Mouse (Mus musculus) heart, embryonic 12.5 days (tissue): ENCODE results near the gene Tert. TPM values are rescaled to one million over a fixed set of nuclear protein-coding genes. Genes with fewer than 3 reads are reported as not detected.
A peak's percentile ranks its signal among the peaks of the same experiment; 100 is the strongest.

Experiments
- ATAC-seq: fragments of 200-750 bp; cut with Nextera tagmentation; 2 replicates; pipeline ENCODE4 v1.8.0; 2017; ENCODE audit warnings: moderate TSS enrichment, moderate library complexity; ENCODE audit not compliant: insufficient number of reproducible peaks, low FRiP score
- H3K27ac ChIP-seq: fragments of 300-500 bp; sonication (generic); 2 replicates; pipeline ENCODE4 v1.5.1; 2016; ENCODE audit warnings: mild to moderate bottlenecking, moderate library complexity; ENCODE audit not compliant: poor library complexity, severe bottlenecking
- H3K27me3 ChIP-seq: fragments of 300-500 bp; sonication (generic); replicated peaks from 2 replicates; pipeline ENCODE4 v1.6.1; 2016; ENCODE audit warnings: mild to moderate bottlenecking, moderate library complexity
- H3K36me3 ChIP-seq: fragments of 300-500 bp; sonication (generic); 2 replicates; pipeline ENCODE4 v1.6.1; 2016; ENCODE audit warnings: mild to moderate bottlenecking, moderate library complexity
- H3K4me1 ChIP-seq: fragments of 300-500 bp; sonication (generic); replicated peaks from 2 replicates; pipeline ENCODE4 v1.6.1; 2016; ENCODE audit warnings: mild to moderate bottlenecking
- H3K4me2 ChIP-seq: fragments of 300-500 bp; sonication (generic); 2 replicates; pipeline ENCODE4 v1.6.1; 2016; ENCODE audit warnings: mild to moderate bottlenecking, moderate library complexity
- H3K4me3 ChIP-seq: fragments of 300-500 bp; sonication (generic); 2 replicates; pipeline ENCODE4 v1.5.1; 2016; ENCODE audit warnings: mild to moderate bottlenecking
- H3K9ac ChIP-seq: fragments of 300-500 bp; sonication (generic); 2 replicates; pipeline ENCODE4 v1.6.1; 2016; ENCODE audit warnings: mild to moderate bottlenecking, moderate library complexity
- H3K9me3 ChIP-seq: fragments of 300-500 bp; sonication (generic); replicated peaks from 2 replicates; pipeline ENCODE4 v1.6.1; 2016; ENCODE audit warnings: mild to moderate bottlenecking, moderate library complexity
- WGBS: fragments of 180-500 bp; shearing (Covaris S2); methylation state at CpG from one replicate; pipeline ENCODE4 v1.1.7; 2016; 5-methylcytosine and 5-hydroxymethylcytosine counted together
- polyA plus RNA-seq: library from polyadenylated mRNA; unstranded; fragments of >200 nt; fragmentation: Nextera tagmentation; extraction: Ambion mirVana; gene quantifications from 2 replicates; pipeline ENCODE4 v1.2.1, GENCODE M21; 2016

Tert gene
- polyA plus RNA-seq, 1 experiment from 2014 or later: 2.9 TPM

DNA sequence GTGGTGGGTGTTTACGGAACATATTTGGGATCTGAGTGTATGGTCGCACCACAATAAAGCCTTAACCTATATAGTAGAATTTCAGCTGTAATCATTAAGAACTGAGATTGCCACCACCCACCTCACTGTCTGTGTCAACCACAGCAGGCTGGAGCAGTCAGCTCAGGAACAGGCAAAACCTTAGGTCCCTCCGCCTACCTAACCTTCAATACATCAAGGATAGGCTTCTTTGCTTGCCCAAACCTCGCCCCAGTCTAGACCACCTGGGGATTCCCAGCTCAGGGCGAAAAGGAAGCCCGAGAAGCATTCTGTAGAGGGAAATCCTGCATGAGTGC, 334 bp upstream of the Tert start:
- ATAC-seq: peak; percentile 4; the same call in 1 of the 2 replicates
- peak overlapping the region; percentile 97 for H3K4me2 ChIP-seq

DNA sequence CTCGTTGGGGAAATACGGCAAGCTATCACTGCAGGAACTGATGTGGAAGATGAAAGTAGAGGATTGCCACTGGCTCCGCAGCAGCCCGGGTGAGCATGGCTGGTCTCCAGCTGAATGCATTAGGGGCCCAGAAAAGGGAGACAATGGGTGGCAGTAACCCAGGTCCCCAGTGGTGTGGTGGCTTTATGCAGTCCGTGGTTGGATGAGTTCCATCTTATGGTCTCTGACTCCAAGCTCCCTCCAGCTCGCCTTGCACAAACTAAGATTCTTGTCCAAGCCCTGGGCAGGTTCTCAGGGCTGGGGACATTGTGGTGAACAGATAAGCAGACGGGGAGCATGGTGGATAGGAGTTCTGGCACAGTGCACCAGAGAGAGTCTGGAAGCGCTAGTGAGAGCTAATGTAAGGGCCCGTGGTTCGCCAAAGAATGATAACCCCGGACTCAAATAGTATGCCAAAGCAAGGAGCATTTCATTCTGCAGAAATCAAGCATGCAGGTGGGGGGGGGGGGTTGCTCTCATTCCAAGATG, 1.9 kb downstream of the Tert start:
- Histone ChIP-seq H3K9ac (no peak overlapping the region), H3K27me3 (peaks cover 11% of the 10 kb centered on the region; the same call in 1 of the 2 replicates), H3K4me3 (no peak overlapping the region), H3K4me2 (no peak overlapping the region), H3K9me3 (no peaks in the 10 kb centered on the region), H3K36me3 (0 out of 2 replicates have a peak, but pooled peaks cover 4% of the 10 kb centered on the region), H3K27ac (no peak overlapping the region), H3K4me1 (peaks cover 8% of the 10 kb centered on the region)
- ATAC-seq: no peak
- 77% methylated on average over 11 of the region's 11 CpGs for WGBS

More for the DNA sequence above, 334 bp upstream of the Tert start:
- no peak overlapping the region for H3K27ac ChIP-seq
- peak overlapping the region; percentile 73 for H3K4me3 ChIP-seq
- peaks cover 13% of the 10 kb centered on the region for H3K36me3 ChIP-seq
- 38% methylated on average over 6 of the region's 6 CpGs for WGBS
- no peaks in the 10 kb centered on the region for H3K9me3 ChIP-seq
- H3K4me1 ChIP-seq: peaks cover 8% of the 10 kb centered on the region
- H3K27me3 ChIP-seq: peaks cover 11% of the 10 kb centered on the region; the same call in 1 of the 2 replicates
- H3K9ac ChIP-seq: peak overlapping the region; percentile 77; the same call in 1 of the 2 replicates

DNA sequence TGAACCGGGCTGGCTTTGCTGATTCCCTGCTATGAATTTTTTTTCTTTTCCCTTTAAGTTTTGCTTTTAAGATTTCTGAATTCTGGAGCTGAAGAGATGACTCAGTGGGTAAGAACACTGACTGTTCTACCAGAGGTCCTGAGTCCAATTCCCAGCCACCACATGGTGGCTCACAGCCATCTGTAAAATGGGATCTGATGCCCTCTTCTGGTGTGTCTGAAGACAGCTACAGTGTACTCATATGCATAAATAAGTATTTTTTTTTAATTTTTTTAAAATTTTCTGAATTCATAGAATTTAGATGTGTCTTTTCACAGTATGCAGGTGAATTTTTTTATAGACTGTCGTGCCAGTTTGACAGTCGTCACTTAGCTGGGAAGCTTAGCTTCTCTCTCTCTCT, 5.1 kb downstream of the Tert start:
- no peak overlapping the region for H3K27ac ChIP-seq
- no peak for ATAC-seq
- H3K4me3 ChIP-seq: no peak overlapping the region
- H3K4me1 ChIP-seq: peaks cover 8% of the 10 kb centered on the region
- H3K4me2 ChIP-seq: no peak overlapping the region
- H3K9ac ChIP-seq: no peak overlapping the region
- peaks cover 11% of the 10 kb centered on the region; the same call in 1 of the 2 replicates for H3K27me3 ChIP-seq
- WGBS: 83% methylated on average over 3 of the region's 3 CpGs
- H3K36me3 ChIP-seq: peaks cover 16% of the 10 kb centered on the region
- no peaks in the 10 kb centered on the region for H3K9me3 ChIP-seq

DNA sequence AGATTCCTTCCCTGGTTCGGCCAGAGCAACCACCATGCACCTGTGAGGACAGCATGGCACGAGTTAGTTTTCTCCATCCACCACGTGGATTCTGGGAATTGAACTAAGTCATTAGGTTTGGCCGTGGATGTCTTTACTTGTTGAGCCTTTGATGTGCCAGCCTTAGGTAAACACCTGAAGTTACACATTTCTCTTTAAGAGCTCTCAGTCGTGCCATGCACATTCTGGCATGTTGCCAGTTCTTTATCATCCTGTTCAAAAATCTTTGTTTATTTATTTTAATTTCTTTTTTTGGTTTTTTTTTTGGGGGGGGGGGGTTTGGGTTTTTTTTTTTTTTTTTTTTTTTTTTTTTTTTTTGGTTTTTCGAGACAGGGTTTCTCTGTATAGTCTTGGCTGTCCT, 11.1 kb downstream of the Tert start:
- H3K36me3 ChIP-seq: peaks cover 11% of the 10 kb centered on the region
- 74% methylated on average over 5 of the region's 6 CpGs for WGBS

DNA sequence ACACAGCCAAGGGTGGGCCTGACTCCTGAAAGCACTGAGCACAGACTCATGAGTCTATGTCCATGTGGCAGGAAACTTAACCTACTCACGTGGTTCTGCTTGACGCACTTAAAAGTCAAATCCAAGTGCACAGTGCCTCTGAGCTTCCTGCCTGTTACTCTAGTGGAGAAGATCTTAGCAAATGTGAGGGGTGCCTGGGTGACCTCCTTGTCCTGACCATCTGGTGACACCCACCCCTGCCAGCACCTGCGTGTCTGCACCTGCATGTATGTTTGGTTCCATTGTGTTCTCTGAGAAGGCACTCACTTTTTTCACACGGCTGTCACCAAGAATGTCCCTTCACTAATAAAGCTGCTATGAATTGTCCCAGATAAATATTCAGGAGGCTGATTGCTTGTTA, 14.6 kb downstream of the Tert start:
- Histone ChIP-seq H3K27ac (no peak overlapping the region), H3K4me1 (no peaks in the 10 kb centered on the region), H3K4me3 (no peak overlapping the region), H3K27me3 (no peaks in the 10 kb centered on the region), H3K9ac (no peak overlapping the region), H3K36me3 (no peaks in the 10 kb centered on the region), H3K4me2 (no peak overlapping the region), H3K9me3 (no peaks in the 10 kb centered on the region)
- no peak for ATAC-seq
- WGBS: 85% methylated on average over 4 of the region's 4 CpGs

More for the DNA sequence above, 11.1 kb downstream of the Tert start:
- Histone ChIP-seq H3K4me2 (no peak overlapping the region), H3K9me3 (no peaks in the 10 kb centered on the region), H3K4me1 (no peaks in the 10 kb centered on the region), H3K27me3 (no peaks in the 10 kb centered on the region), H3K9ac (no peak overlapping the region), H3K4me3 (no peak overlapping the region), H3K27ac (no peak overlapping the region)
- ATAC-seq: no peak

DNA sequence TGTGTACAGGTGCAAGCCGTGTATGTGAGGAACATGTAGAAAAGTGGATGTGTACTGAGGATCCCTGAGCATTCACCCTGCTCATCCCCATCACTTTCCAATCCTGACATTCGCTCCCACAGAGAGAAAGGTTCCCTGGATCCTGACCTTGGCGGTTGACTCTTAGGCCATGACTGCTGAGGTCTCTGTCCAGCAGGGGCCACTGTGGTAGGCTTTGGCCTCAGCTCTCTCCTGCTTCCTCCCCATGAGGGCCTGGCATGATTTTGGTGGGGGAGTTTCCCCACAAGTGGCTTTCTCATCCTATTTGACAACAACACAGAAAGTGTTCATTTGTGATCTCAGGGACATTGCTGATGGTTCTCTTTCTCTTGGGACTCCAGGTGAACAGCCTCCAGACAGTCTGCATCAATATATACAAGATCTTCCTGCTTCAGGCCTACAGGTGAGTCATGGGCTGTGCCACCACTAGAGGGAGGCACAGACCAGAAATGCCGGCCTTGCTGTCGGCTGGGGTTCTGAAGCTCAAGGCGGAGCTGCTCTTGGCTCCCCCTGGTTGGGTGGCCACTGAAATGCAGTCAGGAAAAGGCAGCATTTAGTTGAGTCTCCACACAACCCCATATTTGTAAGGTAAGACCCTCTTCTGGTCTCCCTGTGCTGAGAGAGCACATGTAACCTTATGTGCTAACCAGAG, 19.8 kb downstream of the Tert start:
- Histone ChIP-seq H3K4me3 (no peak overlapping the region), H3K9ac (no peak overlapping the region), H3K27ac (no peak overlapping the region), H3K4me1 (no peaks in the 10 kb centered on the region), H3K4me2 (no peak overlapping the region), H3K36me3 (no peaks in the 10 kb centered on the region; the same call in 1 of the 2 replicates), H3K9me3 (no peaks in the 10 kb centered on the region), H3K27me3 (no peaks in the 10 kb centered on the region)
- 42% methylated on average over 6 of the region's 6 CpGs for WGBS
- ATAC-seq: no peak

DNA sequence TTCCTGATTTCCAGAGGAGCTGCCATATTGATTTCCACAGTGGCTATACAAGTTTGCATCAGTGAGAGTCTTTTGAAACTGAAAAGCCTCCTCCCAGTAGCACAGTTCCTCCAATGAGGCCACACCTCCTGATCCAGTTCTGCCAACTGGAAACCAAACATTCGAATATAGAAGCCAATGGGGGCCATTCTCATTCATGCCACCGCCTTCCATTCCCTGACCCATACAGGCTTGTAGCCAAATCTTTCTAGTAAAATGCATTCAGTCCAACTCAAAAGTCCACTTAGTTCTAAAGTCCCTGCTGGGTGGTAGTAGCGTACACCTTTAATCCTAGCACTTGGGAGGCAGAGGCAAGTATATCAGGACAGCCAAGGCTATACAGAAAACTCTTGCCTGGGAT, 26.6 kb downstream of the Tert start:
- no peak overlapping the region for H3K4me2 ChIP-seq
- no peak for ATAC-seq
- H3K4me3 ChIP-seq: no peak overlapping the region
- no peaks in the 10 kb centered on the region for H3K4me1 ChIP-seq
- WGBS: 80% methylated on average over 3 of the region's 3 CpGs
- H3K9ac ChIP-seq: no peak overlapping the region
- H3K27ac ChIP-seq: no peak overlapping the region
- no peaks in the 10 kb centered on the region; the same call in 1 of the 2 replicates for H3K36me3 ChIP-seq
- peaks cover 7% of the 10 kb centered on the region for H3K27me3 ChIP-seq
- H3K9me3 ChIP-seq: no peaks in the 10 kb centered on the region

DNA sequence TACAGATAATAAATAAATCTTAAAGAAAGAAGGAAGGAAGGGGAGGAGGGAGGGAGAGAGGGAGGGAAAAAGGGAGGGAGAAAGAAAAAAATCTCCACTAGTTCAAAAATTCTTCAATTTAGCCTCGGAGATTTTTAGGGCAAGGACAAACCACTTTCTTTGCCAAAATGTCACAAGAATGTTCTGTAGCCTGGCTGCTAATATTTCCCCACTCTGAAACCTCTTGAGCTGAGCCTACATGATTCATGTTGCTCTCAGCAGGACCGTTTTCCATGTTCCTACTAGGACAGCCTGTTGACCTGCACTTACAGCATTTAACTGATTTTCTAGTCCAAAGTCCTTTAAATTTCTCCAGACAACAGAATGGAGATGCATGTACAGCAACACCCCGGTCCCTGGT, 28.3 kb downstream of the Tert start:
- Histone ChIP-seq H3K4me2 (no peak overlapping the region), H3K4me3 (no peak overlapping the region), H3K27ac (no peak overlapping the region), H3K9ac (no peak overlapping the region), H3K4me1 (no peaks in the 10 kb centered on the region), H3K36me3 (no peaks in the 10 kb centered on the region), H3K9me3 (no peaks in the 10 kb centered on the region), H3K27me3 (peaks cover 11% of the 10 kb centered on the region)
- no peak for ATAC-seq
- WGBS: 77% methylated on average over 3 of the region's 3 CpGs

DNA sequence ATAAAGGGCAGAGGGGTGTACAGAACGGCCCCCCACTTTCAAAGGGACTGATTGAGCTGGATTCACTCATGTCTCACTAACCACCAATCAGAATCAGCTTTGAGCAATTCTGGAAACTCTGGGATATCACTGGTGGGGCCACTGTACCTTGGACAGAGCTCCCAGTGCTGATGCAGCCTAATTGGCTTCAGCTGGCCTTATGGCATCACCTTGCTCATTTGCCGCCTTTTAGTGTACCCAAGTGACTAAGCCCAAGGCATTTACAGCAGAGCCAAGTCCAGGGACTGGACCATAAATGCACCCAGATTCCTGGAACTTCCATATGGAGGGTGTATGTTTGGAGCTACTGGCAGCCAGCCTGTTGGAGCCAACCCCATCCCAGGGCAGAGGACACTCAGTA, 32.2 kb downstream of the Tert start:
- Histone ChIP-seq H3K4me2 (no peak overlapping the region), H3K4me1 (no peaks in the 10 kb centered on the region), H3K9me3 (no peaks in the 10 kb centered on the region), H3K27ac (no peak overlapping the region), H3K36me3 (no peaks in the 10 kb centered on the region), H3K9ac (no peak overlapping the region), H3K4me3 (no peak overlapping the region), H3K27me3 (peaks cover 11% of the 10 kb centered on the region)
- 35% methylated on average over 2 of the region's 2 CpGs for WGBS
- no peak for ATAC-seq

DNA sequence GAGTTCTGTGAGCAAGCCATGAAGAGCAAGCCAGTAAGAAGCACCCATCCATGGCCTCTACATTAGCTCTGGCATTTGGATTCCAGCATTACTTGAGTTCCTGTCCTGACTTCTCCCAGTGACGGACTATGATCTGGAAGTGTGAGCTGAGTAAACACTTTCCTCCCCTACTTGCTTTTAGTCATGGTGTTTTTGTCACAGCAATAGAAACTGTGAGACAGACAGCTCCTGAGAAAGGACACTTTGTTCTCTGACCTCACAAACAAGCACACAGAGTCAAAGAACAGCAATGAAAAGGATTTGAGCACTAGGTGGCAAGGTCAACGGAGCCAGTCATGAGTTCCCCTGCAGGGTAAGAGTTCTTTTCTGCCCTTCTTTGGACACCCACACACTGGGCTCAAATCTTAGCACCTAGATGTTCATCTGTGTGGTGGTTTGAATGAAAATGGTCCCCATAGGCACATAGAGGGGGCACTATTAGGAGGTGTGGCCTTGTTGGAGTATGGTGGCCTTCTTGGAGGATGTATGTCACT, 33.5 kb downstream of the Tert start:
- 72% methylated on average over 2 of the region's 2 CpGs for WGBS
- H3K4me2 ChIP-seq: no peak overlapping the region
- no peak for ATAC-seq

DNA sequence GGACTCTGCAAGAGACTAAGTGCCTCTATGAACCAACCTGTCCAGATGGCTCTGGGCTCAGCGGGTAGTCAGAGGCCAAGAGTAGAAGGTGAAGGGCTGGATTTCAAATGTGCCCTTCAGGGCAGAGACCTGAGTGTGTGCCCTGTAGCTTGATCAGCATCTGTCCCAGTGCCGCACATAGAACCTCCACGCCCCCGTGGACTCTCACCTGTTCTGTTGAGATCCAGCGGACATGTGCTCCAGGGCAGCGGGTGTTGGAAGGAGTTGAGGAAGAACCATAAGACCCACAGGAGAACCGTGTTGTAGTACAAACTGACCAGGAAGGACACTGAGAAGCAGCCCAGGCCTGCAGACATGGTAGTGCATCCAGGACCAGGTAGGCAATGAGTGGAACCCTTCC, 48.5 kb downstream of the Tert start:
- no peak overlapping the region for H3K27ac ChIP-seq
- whole genome bisulfite sequencing: 81% methylated on average over 7 of the region's 7 CpGs
- no peaks in the 10 kb centered on the region for H3K9me3 ChIP-seq
- peaks cover 13% of the 10 kb centered on the region; the same call in 1 of the 2 replicates for H3K27me3 ChIP-seq
- H3K4me3 ChIP-seq: no peak overlapping the region
- H3K36me3 ChIP-seq: no peaks in the 10 kb centered on the region
- no peak for ATAC-seq
- no peaks in the 10 kb centered on the region for H3K4me1 ChIP-seq
- no peak overlapping the region for H3K9ac ChIP-seq
- no peak overlapping the region for H3K4me2 ChIP-seq

More for the DNA sequence above, 33.5 kb downstream of the Tert start:
- Histone ChIP-seq H3K4me3 (no peak overlapping the region), H3K27me3 (peaks cover 11% of the 10 kb centered on the region), H3K27ac (no peak overlapping the region), H3K4me1 (no peaks in the 10 kb centered on the region), H3K36me3 (no peaks in the 10 kb centered on the region), H3K9ac (no peak overlapping the region), H3K9me3 (no peaks in the 10 kb centered on the region)
